Mouse (Mus musculus): ENCODE measurements at regions not wholly inside any gene's neighbourhood (a gene's known extent, or its start where the extent isn't known, plus 50 kb on each side); places are given as distances from the start of the nearest gene placed in this dataset.
A peak's percentile ranks its signal among the peaks of the same experiment; 100 is the strongest.

DNA sequence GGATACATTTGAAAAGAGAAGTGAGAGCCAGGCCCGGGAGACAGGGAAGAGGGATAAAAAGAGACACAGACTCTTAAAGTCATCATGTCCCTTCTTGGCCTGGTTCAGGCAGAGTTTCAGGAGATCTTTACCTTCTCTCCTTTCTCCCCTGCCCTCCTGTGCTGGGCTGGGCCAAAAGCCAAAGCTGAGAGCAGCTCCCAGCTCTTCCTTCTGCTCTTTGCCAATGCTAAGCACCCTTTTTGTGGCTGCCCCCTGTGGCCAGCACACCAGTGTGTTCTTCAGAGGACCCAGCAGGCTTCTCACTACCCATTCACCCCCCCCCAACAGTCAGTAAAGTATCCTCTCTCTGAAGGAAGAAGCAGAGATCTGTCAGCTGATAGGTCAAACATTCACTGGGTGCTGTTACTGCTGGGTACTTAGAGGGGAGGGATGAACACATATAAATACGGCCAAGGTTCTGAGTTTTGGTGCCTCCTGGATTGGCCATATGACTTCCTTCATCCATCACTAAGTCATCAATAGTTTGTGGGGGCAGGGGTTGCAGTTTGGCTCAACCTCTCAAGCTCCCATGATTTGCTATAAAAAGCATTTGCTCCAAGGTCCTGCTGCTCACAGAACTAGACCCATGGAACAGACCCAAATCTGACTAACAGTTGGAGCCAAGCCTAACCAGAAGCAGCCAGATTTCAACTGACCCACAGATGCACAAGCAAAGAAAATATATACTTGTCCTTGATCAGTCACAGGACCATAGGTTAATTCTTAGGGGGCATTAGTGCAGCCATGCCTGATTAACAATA is 87.7 kb upstream of the Spdye4c start:
- DNase-seq: peak in 1 of 2 experiments; percentile 6

DNA sequence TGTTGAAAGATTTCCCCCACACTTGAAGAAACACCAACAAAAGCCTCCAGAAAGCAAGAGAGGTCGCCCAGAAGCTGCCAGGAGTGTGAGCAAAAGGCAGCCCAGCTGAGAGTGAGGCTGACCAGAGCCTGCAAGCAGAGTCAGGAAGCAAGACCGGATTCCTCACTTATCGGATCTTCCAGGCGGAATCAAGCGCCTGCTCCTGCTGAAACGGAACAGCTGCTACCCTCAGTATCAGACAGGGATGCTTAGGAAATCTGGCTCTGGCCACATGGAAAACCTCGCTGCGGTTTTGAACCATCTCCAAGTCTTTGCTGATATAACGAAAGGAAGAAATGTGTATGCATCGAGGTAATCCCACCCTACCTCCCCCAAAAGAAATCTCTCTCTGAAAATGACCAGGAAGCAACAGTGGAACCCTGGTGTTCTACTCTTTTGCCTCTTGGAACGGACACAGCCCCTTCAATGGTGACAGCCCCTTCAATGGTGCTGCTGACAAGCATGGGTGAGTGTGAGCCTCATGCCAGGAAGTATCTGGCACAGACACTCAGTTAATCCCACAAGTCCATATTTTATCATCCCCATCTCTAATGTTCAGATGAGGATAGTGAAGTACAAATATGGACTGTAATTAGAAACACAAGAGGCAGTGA is 83.3 kb upstream of the Spdye4c start:
- DNase-seq: peak; percentile 6 to 15

DNA sequence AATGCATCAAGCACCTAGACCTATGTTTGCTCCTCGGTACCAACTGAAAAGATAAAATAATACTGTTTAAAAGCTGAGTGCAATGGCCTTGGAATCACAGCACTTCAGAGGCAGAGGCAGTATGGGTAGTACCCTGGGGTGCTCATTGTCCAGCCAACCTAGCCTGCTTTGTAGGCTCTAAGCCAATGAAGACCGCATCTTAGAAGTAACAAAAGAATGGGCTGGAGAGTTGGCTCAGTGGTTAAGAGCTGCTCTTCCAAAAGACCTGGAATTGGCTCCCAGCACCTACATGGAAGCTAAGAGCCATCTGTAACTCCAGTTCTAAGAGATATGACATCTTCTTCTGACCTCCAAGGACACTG is 82.8 kb upstream of the Spdye4c start:
- no peak for DNase-seq

DNA sequence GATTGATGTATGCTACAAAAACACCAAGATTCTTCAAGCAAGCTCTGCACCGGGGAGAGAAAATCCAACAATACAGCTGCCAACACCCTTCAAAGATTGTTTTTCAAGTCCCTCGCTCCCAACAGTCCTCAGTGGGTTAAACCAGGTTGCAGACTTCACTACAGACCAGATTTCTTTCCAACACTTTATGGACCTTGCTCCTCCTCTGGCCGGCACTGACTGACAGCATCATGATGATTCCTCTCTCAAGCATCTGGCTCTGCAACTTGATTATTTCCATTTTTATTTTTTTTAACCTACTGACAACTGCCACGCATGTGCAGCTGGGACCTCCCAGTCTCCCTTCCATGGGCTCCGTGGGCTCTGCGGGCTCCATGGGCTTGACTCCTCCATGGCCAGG is 79.7 kb upstream of the Spdye4c start:
- no peak for DNase-seq

DNA sequence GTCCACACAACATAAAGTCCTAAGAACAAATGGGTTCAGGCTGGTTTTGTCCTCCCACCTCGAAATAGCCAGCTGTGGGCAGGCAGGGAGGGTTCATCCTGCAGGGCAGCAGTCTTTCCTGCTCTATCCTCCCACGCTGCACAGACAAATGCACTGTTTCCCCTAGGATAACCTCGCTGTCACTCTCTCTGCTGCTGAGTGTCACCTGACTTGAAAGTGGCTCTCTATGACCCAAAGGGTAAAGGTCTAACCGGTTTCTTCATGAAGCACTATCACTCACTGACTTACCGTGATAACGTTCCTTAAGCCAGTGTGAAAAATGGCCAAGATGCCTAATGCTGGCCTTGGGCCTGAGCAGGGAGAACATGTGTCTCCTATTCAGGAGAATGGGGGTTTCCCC is 78.2 kb upstream of the Spdye4c start:
- DNase-seq: no peak

DNA sequence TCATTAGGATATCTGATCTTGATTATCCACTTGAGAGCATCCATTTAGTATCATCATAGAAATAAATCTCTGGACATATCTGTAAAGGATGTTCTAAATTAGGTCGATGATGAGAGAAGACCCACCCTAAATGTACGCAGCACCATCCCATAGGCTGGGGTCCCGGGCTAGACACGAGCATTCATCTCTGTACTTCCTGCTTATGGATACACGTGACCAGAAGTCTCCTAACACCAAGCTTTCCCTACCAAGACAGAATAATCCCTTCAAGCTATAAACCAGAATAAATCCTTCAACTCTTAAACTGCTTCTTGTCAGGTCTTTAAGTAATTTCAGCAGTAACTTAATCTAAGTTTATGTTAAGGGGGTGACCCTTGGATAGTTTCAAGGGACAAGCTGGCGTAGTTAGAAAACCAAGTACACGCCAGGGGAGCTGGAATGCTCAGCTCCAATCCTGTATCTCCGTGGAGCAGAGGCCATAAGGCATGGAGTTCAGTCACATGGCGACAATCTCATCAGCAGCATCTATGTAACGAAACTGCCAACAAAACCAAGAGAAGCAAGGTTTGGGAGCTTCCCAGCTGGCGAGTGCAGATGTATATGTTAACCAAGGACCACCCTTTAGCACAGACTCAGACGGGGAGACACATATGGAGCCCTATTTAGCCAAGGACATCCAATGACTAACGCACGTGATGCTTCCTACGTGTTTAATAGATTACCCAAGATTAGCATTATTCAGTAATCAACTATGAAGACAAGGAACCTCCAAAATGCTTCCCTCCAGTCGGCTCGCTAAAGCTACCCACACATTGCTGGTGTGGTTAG is 76.3 kb upstream of the Spdye4c start:
- DNase-seq: no peak

DNA sequence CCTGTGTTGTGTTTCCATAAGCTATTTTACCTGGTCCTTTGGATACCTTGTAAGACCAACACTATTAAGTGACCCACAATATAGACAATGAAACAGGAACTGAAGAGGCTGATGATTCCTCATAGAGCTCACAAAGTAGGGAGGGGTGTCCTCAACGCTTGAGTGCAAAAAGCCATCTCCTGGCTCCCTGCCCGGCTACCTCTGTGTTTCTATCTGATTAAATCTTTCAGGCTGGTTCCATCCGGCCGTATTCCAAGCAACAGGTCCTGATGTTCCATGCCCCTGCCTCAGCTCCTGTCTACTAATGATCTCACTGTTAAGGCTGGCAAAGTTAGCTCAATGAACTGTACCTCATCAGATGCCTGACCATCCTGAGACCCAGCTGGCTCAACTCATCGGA is 75.3 kb upstream of the Spdye4c start:
- DNase-seq: no peak

DNA sequence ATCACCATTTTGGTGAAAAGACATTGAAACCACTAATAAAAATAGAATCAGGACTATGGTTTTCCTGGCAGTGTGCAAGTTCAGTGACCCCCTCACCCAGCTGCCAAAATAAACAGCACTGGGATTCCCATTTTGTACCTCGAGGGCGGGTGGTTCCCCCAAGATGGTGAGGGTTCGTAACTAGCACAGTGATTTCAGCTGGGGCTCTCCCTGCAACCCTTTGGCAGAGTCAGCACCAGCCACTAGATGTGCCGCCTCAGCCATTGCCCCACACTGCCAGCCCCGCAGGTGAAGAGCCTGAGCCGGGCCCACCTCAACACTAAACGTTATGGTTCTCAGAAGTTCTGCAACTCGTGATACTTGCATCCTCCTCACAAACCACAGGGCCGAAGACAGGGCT is 74.3 kb upstream of the Spdye4c start:
- no peak for DNase-seq

DNA sequence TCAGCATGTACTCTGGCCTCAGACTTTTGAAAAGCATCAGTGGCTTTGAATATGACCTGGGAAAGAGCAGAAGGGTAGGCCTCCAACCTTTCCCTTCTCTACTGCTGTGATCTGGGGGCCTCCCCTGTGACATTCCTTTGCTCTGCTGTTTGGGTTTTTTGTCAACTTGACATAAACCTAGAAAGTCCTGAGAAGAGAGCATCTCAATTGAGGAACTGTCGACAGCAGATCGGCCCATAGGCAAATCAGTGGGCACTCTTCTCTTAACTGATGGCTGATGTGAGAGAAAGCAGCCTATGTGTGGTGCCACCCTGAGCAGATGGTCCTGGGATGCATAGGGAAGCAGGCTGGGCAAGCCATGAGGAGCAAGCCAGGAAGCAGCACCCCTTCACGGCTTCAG is 72.9 kb upstream of the Spdye4c start:
- no peak for DNase-seq

DNA sequence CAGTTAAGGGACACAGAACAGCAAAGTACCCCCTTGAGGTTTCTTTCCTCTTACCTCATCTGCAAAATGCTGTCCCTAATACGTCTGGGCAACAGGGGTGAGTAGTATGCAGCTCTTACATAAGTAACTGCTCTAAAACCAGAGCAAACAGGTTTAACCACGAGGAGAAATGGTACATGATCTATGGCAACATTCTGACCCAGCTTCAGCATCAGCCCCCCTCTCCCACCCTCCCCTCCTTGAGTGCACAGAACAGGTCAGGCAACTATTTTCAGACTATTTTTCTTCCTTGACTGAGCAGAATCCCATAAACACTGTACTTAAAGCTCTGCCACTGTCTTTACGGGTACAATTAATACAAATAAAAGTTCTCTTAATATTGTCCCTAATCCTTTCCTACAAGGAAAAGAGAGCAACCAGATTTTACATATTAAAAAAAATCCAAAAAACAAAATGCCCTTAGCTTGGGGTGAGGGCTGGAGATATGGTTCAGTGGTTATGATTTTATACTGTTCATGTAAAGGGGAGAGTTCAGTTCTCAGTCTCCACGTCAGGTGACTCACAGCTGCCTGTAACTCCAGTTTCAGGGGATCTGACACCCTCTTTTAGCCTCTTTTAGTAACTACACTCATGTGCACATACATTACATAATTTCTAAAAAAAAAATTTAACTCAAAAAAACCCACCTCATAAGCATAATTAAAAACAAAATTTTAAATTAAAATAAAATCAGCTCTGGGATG is 69.1 kb upstream of the Spdye4c start:
- DNase-seq: no peak

DNA sequence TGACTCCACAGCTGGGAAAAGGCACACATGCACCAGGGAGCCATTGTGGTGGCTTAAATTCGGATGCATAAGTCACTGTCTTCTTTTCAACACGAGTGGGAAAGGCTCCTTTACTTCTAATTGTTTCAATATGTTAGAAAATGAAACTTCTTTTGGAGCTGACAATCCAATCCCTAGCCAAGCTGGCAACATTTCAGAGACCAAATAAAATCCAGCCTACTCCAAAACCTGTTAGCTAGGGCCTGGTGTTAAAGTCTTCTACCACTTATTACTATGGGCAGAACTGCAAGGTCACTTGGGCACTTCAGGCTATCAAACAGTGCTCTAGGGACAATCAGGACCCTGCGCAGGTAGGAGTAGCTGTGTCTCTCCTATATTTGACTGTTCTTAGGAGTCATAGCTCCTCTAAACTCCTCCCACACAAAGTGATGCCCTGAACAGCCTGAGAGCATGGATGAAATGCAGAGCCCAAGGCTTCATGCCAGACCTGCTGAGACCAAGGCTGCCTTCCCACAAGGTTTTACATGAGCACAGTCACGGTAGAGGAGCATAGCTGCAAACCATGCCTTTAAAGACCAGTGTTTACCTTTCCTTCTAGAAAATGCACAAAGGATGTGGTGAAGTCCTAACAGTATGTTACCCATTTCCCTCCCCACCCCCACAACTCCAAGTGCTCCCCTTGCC is 67.4 kb upstream of the Spdye4c start:
- DNase-seq: no peak

DNA sequence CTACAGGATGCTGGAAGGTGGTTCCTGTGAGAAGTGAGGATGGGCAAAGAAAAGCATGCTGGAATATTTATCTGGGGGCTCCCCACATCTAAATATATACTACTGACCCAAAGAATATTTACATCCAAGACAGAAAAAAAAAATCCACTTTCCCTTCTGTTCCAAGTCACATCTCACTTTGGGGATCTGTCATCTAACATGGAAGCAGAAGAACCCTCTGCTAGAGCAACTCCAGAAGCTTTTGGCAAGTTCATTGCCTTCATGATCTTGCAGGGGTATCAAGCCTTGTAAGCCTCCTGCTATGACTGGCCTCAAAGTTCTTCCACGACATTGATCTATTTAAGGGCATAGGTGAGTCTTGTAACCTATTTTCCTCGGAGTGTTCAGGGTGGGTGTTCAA is 64.9 kb upstream of the Spdye4c start:
- no peak for DNase-seq

DNA sequence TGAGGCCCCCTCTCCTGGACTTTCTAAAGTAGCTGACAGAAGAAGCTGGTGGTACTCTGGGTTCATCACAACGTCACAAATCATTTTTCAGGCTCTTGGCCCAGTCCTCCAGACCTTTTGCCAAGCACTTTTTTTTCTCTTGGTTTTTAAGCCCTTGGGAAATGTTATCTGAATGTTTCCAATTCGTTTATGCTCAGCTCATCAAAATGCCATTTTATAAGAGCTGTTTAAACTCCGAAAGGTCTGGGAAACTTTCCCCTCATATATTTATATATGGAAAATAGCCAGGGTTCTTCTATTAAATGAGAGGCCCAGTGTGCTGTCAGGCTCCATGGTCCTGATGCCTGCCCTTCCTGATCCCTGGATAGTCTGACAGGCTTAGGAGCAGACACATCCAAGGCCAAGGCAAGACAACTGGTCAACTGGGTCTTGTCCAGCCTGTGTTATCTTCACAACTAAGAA is 64.1 kb upstream of the Spdye4c start:
- no peak for DNase-seq

DNA sequence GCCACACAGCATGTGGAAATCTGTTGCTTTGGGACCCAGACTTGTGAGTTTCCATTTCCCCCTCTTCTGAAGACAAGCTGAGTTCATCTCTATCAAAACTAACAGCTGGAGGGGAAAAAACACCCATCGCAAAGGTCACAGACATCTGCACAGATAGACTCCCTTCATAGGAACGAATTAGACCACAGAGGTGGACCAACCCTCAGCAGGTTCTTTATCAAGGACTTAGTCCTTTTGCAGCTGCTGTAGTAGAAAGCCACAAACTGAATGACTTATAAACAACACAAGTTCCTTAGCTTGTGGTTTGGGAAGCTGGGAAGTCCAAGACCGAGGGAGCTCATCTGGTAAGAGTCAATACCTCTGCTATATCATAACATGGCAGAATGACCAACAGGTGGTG is 54.7 kb upstream of the Spdye4c start:
- DNase-seq: no peak

DNA sequence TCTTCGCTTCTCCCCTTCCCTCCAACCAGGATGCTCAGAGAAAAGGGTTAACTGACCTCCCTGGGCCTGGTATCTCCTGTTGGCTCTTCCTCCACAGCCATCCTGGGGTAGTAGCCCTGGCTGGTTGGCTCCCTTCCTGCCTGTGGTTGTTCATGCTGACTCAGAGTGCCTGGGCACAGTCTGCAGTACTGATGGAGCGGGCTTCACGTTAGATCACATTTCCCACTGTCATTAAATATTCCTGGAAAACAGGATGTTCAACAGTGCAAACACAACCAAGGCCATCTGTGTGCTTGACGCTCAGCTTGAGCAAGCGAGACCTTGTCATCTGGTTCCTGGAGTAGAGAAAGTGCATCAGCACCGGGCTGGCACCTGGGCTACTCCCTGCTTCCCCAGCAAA is 53.6 kb upstream of the Spdye4c start:
- no peak for DNase-seq

DNA sequence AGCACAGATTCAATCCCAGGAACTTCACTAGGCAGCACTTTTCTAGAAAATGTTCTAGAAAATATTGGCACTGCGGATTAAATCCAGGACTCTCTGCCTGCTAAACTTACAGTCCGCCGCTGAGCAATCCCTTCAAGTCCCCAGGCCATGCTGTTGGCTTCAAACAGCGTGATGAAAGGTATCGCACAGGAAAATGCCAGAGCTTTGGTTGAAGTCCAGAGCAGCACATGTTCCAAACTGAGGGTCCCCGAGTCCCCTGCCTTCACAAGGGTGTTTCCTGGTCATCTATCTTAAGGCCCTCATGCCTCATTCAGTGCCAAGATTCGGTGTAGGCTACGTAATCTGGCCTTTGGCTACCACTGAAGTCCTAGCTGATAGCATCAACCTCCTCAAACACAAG is 52.3 kb upstream of the Spdye4c start:
- no peak for DNase-seq

All from cerebellum, adult 18-20 months (tissue).